Comparison of ENCODE assay signal across 8 mouse cellular contexts in the genomic region with DNA sequence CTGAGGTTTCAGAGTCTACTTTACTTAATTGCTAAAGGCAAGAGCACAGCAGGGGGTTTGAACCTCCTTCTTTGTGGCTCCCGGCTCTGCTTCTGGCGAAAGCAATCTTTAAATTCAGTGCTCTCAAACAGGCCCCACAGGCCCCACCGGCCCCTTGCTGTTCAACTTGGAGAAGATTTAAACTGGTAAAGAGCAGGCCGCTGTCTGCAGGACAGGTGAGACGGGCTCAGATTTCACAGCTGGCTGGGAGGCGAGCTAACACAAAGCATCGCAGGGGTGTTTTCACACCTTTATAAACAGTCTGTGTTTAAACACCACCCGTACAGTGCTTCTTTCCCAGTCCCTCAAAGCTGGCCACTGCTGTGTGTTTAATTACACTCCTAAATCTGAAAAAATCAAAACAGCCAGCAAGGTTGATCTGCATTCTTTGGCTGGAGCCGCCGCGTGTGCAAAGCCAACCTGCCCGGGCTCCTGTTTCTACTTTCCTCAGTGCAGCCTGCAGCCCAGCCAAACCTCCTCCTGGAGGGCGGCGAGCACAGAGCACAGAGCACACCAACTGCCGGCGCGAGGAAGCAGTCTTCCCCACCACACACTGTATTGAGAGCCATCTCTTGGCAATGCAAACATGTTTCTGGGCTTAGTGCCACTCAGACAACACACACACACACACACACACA.
DNase-seq lines count a peak whose midpoint lies in the region; ATAC-seq lines count a peak whose summit lies in the region.

No protein-coding gene starts in this region.

- intact Hi-C loops in left cerebral cortex, postnatal 25 days (cut with DNase I) = loop anchor here (2.0 kb wide), 1 partner anchor 19 kb away; no protein-coding TSS in a partner anchor

- peak; percentile 32 for ATAC-seq in megakaryocyte, adult 5-6 weeks (ENCODE audit: poor library complexity, severe bottlenecking)

- peak; percentile 59 for DNase-seq in adrenal gland, postnatal 14 days
- DNase-seq in embryo, embryonic 9.5 days (ENCODE audit: extremely low spot score) = peak; percentile 54
- peak; percentile 73 for DNase-seq in heart, adult 8-10 months (ENCODE audit: low spot score)
- peak; percentile 61 for DNase-seq in kidney, adult 11 months
- peak; percentile 69 to 79 for DNase-seq in left cerebral cortex, postnatal 25 days (ENCODE audit: low spot score in 2 of 2)
- peak; percentile 66 for DNase-seq in right cerebral cortex, postnatal 4 days
- DNase-seq in natural killer cell, adult 2 months (ENCODE audit: low spot score in 2 of 2) = no peak

Comparison
In these comparisons a context has a peak if more than half of its experiments do, and no peak if none do; other contexts are left out.
1. DNase-seq: peak in adrenal gland, postnatal 14 days (single experiment), embryo, embryonic 9.5 days (single experiment), heart, adult 8-10 months (single experiment), kidney, adult 11 months (single experiment), left cerebral cortex, postnatal 25 days (2 of 2) and right cerebral cortex, postnatal 4 days (single experiment); none in natural killer cell, adult 2 months (0 of 2).